Comparison of ENCODE assay signal across 8 mouse cellular contexts in the genomic region with DNA sequence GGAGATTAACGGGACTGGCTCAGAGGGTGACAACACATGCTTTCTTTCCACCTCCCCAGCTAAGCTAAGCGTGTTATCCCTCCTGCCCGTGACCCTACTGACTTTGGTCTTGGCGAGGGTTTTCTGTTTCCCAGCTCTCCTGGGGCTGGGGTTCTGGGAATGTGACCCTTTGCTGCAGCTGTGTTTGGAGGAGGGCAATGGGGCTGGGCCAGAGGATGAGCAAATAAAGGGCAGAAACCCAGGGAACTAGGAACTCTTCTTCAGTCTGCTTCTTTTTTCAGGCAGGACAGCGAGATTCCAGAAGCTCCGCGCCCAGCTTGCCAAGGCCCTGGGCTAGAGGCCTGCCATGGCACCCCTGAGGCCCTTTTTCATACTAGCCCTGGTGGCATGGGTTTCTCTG. TPM values are rescaled to one million over a fixed set of nuclear protein-coding genes. Genes with fewer than 3 reads are reported as not detected.
A peak's percentile ranks its signal among the peaks of the same experiment; 100 is the strongest.
DNase-seq lines count a peak whose midpoint lies in the region; ATAC-seq and TF ChIP-seq lines count a peak whose summit lies in the region.

A gene (plus strand): TSS at position 88 of the 400 bp plus-strand sequence.

- in situ Hi-C loops in ES-E14 (cut with MboI; ENCODE audit: low sequenced_read_pairs in 2 of 2, unreplicated experiment in 2 of 2), result no loop called here

- no peaks in the 10 kb centered on the region for H3K9me3 ChIP-seq in ES-E14 (ENCODE audit: control insufficient read depth, insufficient read depth, low read depth, low read length)
- no peaks in the 10 kb centered on the region for H3K9me3 ChIP-seq in intestine, embryonic 14.5 days (ENCODE audit: control insufficient read depth, low read length)
- no peaks in the 10 kb centered on the region for H3K9me3 ChIP-seq in midbrain, embryonic 10.5 days (replicated peaks)

- 54% methylated on average over 7 of the region's 7 CpGs for WGBS in intestine, embryonic 14.5 days
- 38% methylated on average over 7 of the region's 7 CpGs for WGBS in midbrain, embryonic 10.5 days

- DNase-seq in cerebellum, adult 9-11 months, result peak; percentile 60
- no peak for DNase-seq in cerebellum, adult 9-10 months
- no peak for DNase-seq in ES-E14 (ENCODE audit: low read depth, low spot score)
- peak; percentile 35 for DNase-seq in gastrocnemius, postnatal 10 days
- no peak for DNase-seq in intestine, embryonic 14.5 days (ENCODE audit: low spot score)
- peak; percentile 58 for DNase-seq in midbrain, embryonic 10.5 days (ENCODE audit: low spot score)
- DNase-seq in right cerebral cortex, adult 2 months (ENCODE audit: low spot score in 2 of 2), result no peak
- no peak for DNase-seq in urinary bladder, postnatal 25 days (ENCODE audit: low spot score)

- H3K4me1 ChIP-seq in ES-E14 (ENCODE audit: control insufficient read depth in 2 of 2, insufficient read depth in 2 of 2, low read length in 2 of 2, poor library complexity in 1 of 2), result peaks cover 0 to 2% of the 10 kb centered on the region in 2 experiments; a peak in 1 of 4 replicates
- H3K4me1 ChIP-seq in intestine, embryonic 14.5 days (replicated peaks; ENCODE audit: control insufficient read depth, insufficient read depth, low read length), result peaks cover 6% of the 10 kb centered on the region; the same call in 1 of the 2 replicates
- H3K4me1 ChIP-seq in midbrain, embryonic 10.5 days, result peaks cover 59% of the 10 kb centered on the region

- H3K36me3 ChIP-seq in ES-E14 (ENCODE audit: control insufficient read depth, insufficient read depth, low read length, poor library complexity, severe bottlenecking), result no peaks in the 10 kb centered on the region
- H3K36me3 ChIP-seq in intestine, embryonic 14.5 days (ENCODE audit: control insufficient read depth, insufficient read depth, low read length), result no peaks in the 10 kb centered on the region
- H3K36me3 ChIP-seq in midbrain, embryonic 10.5 days, result no peaks in the 10 kb centered on the region

- ATAC-seq in intestine, embryonic 14.5 days (replicated peaks; ENCODE audit: low FRiP score, low TSS enrichment, low read depth), result no peak

- H3K27ac ChIP-seq in ES-E14 (ENCODE audit: insufficient read depth, low read depth, low read length, poor library complexity, severe bottlenecking), result no peak within 1 kb of the TSS
- H3K27ac ChIP-seq in intestine, embryonic 14.5 days (ENCODE audit: low read depth), result no peak within 1 kb of the TSS; the same call in 1 of the 2 replicates
- peak within 1 kb of the TSS; percentile 80 for H3K27ac ChIP-seq in midbrain, embryonic 10.5 days (replicated peaks)

- H3K27me3 ChIP-seq in intestine, embryonic 14.5 days (replicated peaks; ENCODE audit: control insufficient read depth, insufficient read depth, low read length), result peaks cover 30% of the 10 kb centered on the region
- peaks cover 64% of the 10 kb centered on the region for H3K27me3 ChIP-seq in midbrain, embryonic 10.5 days (ENCODE audit: low read depth, poor library complexity, severe bottlenecking)

- peak within 1 kb of the TSS; percentile 20 to 77; a peak in 3 of 4 replicates for H3K4me3 ChIP-seq in ES-E14 (ENCODE audit: insufficient read depth in 1 of 2, low read depth in 1 of 2, low read length in 2 of 2, poor library complexity in 1 of 2, severe bottlenecking in 1 of 2)
- peak within 1 kb of the TSS; percentile 48 for H3K4me3 ChIP-seq in intestine, embryonic 14.5 days (ENCODE audit: low read depth, low read length)
- H3K4me3 ChIP-seq in midbrain, embryonic 10.5 days, result peak within 1 kb of the TSS; percentile 73

- peak within 1 kb of the TSS; percentile 38; the same call in 1 of the 2 replicates for H3K9ac ChIP-seq in ES-E14 (ENCODE audit: insufficient read depth, low read depth, low read length, poor library complexity, severe bottlenecking)
- H3K9ac ChIP-seq in intestine, embryonic 14.5 days (ENCODE audit: low read length), result 0 out of 2 replicates have a peak within 1 kb of the TSS, but pooled peaks have one; percentile 11

- H3K4me2 ChIP-seq in intestine, embryonic 14.5 days (ENCODE audit: low read length), result peak within 1 kb of the TSS; percentile 95

TF ChIP-seq in ES-E14, 5 proteins besides CTCF, POLR2A, EP300 and RAD21:
- no peak for TF ChIP-seq ZNF384 (IDR thresholded peaks at IDR 0.05; ENCODE audit: low read depth, low read length)
- no peak for TF ChIP-seq ZC3H11A (IDR thresholded peaks at IDR 0.05; ENCODE audit: borderline replicate concordance, low read depth, low read length)

RNA-seq across cellular contexts. Expression of the gene that starts here (rescaled TPM):
- total RNA-seq in ES-E14 (2012; rRNA removed), result 0.26 TPM in 1 of 2 replicates, not detected in the other
- 10 to 100 TPM; 29.8 to 39.0 TPM for total RNA-seq in gastrocnemius, postnatal 10 days (2021)
- 0.89 and 9.1 TPM in 2 replicates for polyA plus RNA-seq in intestine, embryonic 14.5 days (2014; fragmentation: Nextera tagmentation; extraction: Ambion mirVana)
- 116 and 119 TPM in 2 replicates for polyA plus RNA-seq in midbrain, embryonic 10.5 days (2016; fragmentation: Nextera tagmentation; extraction: Ambion mirVana)

Comparison
In these comparisons a context has a peak if more than half of its experiments do, and no peak if none do; other contexts are left out.
1. RNA of the gene that starts here (total RNA-seq): 29.8 to 39.0 TPM in gastrocnemius, postnatal 10 days; 0.26 TPM in ES-E14; every median in the first group is over 10 times any median in the second.
2. RNA of the gene that starts here (polyA plus RNA-seq): 116 to 119 TPM in midbrain, embryonic 10.5 days; 0.89 to 9.1 TPM in intestine, embryonic 14.5 days; every median in the first group is over 10 times any median in the second.
3. DNase-seq: peak in cerebellum, adult 9-11 months (single experiment), gastrocnemius, postnatal 10 days (single experiment) and midbrain, embryonic 10.5 days (single experiment); none in cerebellum, adult 9-10 months (single experiment), ES-E14 (single experiment), intestine, embryonic 14.5 days (single experiment), right cerebral cortex, adult 2 months (0 of 2) and urinary bladder, postnatal 25 days (single experiment).
4. Peak in every context shown above with its lines, with median percentiles within 50 percentile points of each other: H3K4me3 ChIP-seq.